Mouse (Mus musculus): ENCODE results near the gene Gpr180. TPM values are rescaled to one million over a fixed set of nuclear protein-coding genes. Genes with fewer than 3 reads are reported as not detected.
A peak's percentile ranks its signal among the peaks of the same experiment; 100 is the strongest.
"Not testable (repeated sequence)": the region's sequence is repeated elsewhere in the genome, so short reads cannot be mapped to it uniquely, and the experiment has no call there.

Gene Gpr180
- total and polyA plus RNA-seq, 3 experiments: 9.6 to 23.0 (median 21.1) TPM

DNA sequence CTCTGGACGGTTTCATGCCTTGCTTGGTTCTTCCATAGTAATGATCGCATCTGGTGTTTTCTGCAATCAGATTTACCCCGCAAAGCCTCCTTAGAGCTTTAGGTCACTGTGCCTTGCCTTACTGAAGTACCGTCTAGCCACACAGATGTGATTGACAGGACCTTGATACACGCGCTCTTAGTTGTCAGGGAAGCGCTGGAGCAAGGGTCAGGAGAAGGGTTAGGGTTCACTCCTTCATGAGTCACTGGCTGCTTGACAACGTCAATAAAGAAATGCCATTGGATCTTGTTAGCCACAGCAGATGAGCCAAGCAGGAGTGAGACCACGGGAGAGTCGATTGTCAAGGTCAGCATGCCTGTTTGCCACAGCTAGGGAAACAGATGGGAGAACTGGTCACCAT, 11.6 kb downstream of the Gpr180 start:
- ATAC-seq (ENCODE audit: extremely low read depth, insufficient number of reproducible peaks, low FRiP score, poor library complexity, severe bottlenecking) (no peak), DNase-seq (ENCODE audit: low spot score) (no peak)
- TF ChIP-seq TAL1 (conservative IDR thresholded peaks at IDR 0.05; ENCODE audit: low read depth, low read length) (no peak), CTCF (IDR thresholded peaks at IDR 0.05; ENCODE audit: low read depth, low read length) (no peak), GATA1 (IDR thresholded peaks at IDR 0.05; ENCODE audit: borderline replicate concordance, low read length) (no peak), POLR2AphosphoS5 (IDR thresholded peaks at IDR 0.05; ENCODE audit: insufficient replicate concordance, low read depth, low read length) (no peak), GATA2 (IDR thresholded peaks at IDR 0.05; ENCODE audit: borderline replicate concordance, low read depth, low read length) (no peak)
- Histone ChIP-seq H3K27me3 (ENCODE audit: insufficient read depth, low read length) (no peaks in the 10 kb centered on the region), H3K9me3 (replicated peaks) (no peaks in the 10 kb centered on the region), H3K4me3 (ENCODE audit: low read depth, low read length) (no peak overlapping the region), H3K36me3 (replicated peaks) (peaks cover 72% of the 10 kb centered on the region), H3K4me1 (ENCODE audit: insufficient read depth, low read depth, low read length) (no peaks in the 10 kb centered on the region)

DNA sequence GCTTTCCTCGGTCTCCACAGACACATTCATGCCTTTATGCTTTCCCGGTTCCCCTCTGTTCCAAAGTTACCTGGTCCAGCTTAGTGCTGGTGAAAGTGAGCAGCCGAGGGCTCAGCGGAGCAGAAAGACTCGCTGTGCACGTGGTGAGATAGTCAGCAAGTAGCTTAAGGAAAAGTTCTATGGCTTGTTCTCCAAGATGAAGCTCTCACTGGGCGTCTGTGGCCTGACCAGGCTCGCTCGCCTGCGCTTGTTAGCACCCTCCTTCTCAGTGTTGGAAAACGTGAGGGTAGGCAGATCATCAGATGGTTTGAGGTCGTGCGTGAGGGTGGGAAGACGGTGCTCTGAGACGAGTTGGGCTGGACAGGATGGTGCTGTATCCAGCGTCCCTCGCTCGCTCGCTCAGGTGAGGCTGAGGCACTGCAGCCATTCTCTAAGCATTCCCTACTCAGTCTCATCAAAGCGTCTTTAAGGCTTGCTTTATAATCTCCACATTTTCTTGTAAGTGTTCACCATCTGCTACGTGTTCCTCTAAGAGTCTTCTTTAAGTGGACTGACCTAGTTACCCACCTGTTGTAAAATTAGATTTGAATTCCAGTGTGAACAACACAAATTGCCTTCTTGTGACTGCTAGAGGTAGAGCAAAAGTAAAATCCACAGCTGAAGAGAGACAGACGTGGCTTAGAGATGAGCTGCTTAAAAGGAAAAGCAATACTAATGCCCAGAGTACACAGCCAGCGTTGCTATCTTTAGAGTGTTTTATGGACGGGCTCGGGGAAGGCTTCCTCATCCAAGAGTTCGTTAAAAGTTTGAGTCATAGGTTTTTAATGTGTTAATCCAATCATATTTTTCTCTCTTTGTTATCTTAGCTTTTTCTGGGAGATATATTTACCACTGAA, 13.9 kb downstream of the Gpr180 start:
- H3K27me3 ChIP-seq (ENCODE audit: insufficient read depth, low read length): no peaks in the 10 kb centered on the region
- H3K4me1 ChIP-seq (ENCODE audit: insufficient read depth, low read depth, low read length): no peaks in the 10 kb centered on the region
- no peak overlapping the region for H3K4me3 ChIP-seq (ENCODE audit: low read depth, low read length)
- DNase-seq (ENCODE audit: low spot score): no peak
- ATAC-seq (ENCODE audit: extremely low read depth, insufficient number of reproducible peaks, low FRiP score, poor library complexity, severe bottlenecking): no peak
- no peaks in the 10 kb centered on the region for H3K9me3 ChIP-seq (replicated peaks)
- H3K36me3 ChIP-seq (replicated peaks): peaks cover 84% of the 10 kb centered on the region
- TF ChIP-seq POLR2AphosphoS5 (IDR thresholded peaks at IDR 0.05; ENCODE audit: insufficient replicate concordance, low read depth, low read length): no peak
- no peak for TF ChIP-seq CTCF (IDR thresholded peaks at IDR 0.05; ENCODE audit: low read depth, low read length)

DNA sequence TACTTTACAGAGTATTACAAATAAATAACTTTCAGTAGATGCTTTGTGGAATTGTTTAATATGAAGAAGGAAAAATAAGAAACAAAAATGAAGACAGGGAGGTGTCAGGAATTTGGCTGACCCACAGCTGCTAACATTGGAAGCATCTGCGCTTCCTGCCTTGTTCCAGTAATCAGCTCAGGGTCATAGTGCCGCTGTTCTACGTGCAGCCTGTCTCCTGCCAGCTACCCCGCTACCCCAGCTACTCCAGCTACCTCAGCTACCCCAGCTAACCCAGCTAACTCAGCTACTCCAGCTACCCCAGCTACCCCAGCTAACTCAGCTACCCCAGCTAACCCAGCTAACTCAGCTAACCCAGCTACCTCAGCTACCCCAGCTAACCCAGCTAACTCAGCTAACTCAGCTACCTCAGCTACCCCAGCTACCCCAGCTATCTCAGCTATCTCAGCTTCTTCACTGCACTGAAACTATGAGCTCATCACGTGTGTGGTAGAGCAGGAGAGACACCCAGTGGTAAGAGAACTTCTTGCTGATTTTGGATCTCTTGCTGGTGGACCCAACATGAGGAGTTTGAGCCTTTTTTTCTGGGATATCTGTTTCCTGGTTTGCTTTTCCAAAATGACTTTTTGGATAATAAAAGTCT, 14.8 kb downstream of the Gpr180 start:
- ATAC-seq (ENCODE audit: extremely low read depth, insufficient number of reproducible peaks, low FRiP score, poor library complexity, severe bottlenecking): peak; percentile 69; the same call in 1 of the 2 replicates
- H3K4me1 ChIP-seq (ENCODE audit: insufficient read depth, low read depth, low read length): no peaks in the 10 kb centered on the region

DNA sequence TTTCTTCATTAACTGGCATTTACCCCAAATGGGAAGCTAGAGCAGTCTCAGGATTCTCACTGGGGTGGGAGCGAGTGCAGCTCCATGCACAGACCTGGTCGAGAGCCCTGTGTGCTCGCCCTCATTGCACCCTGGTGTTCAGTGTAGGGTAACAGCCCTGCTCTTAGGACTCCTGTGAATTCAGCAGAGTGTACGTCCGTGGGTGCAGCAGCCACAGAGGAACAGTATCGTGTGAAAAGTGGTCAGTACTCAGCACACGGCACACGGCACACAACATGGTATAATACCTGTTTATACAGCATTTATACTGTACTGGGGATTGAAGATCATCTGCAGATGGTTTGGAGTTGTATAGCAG, 15.3 kb downstream of the Gpr180 start:
- no peaks in the 10 kb centered on the region for H3K9me3 ChIP-seq (replicated peaks)
- DNase-seq (ENCODE audit: low spot score): no peak
- H3K4me3 ChIP-seq (ENCODE audit: low read depth, low read length): no peak overlapping the region
- H3K36me3 ChIP-seq (replicated peaks): peaks cover 82% of the 10 kb centered on the region
- no peaks in the 10 kb centered on the region for H3K27me3 ChIP-seq (ENCODE audit: insufficient read depth, low read length)
- TF ChIP-seq GATA2 (IDR thresholded peaks at IDR 0.05; ENCODE audit: borderline replicate concordance, low read depth, low read length) (no peak), GATA1 (IDR thresholded peaks at IDR 0.05; ENCODE audit: borderline replicate concordance, low read length) (no peak), POLR2AphosphoS5 (IDR thresholded peaks at IDR 0.05; ENCODE audit: insufficient replicate concordance, low read depth, low read length) (no peak), CTCF (IDR thresholded peaks at IDR 0.05; ENCODE audit: low read depth, low read length) (no peak), TAL1 (conservative IDR thresholded peaks at IDR 0.05; ENCODE audit: low read depth, low read length) (no peak)
- ATAC-seq (ENCODE audit: extremely low read depth, insufficient number of reproducible peaks, low FRiP score, poor library complexity, severe bottlenecking): no peak
- H3K4me1 ChIP-seq (ENCODE audit: insufficient read depth, low read depth, low read length): no peaks in the 10 kb centered on the region

More for the DNA sequence above, 14.8 kb downstream of the Gpr180 start:
- no peaks in the 10 kb centered on the region for H3K9me3 ChIP-seq (replicated peaks)
- H3K4me3 ChIP-seq (ENCODE audit: low read depth, low read length): no peak overlapping the region
- H3K27me3 ChIP-seq (ENCODE audit: insufficient read depth, low read length): no peaks in the 10 kb centered on the region
- no peak for DNase-seq (ENCODE audit: low spot score)
- H3K36me3 ChIP-seq (replicated peaks): peaks cover 85% of the 10 kb centered on the region
- TF ChIP-seq POLR2AphosphoS5 (IDR thresholded peaks at IDR 0.05; ENCODE audit: insufficient replicate concordance, low read depth, low read length): no peak
- no peak for TF ChIP-seq GATA2 (IDR thresholded peaks at IDR 0.05; ENCODE audit: borderline replicate concordance, low read depth, low read length)
- TF ChIP-seq TAL1 (conservative IDR thresholded peaks at IDR 0.05; ENCODE audit: low read depth, low read length): no peak
- no peak for TF ChIP-seq GATA1 (IDR thresholded peaks at IDR 0.05; ENCODE audit: borderline replicate concordance, low read length)
- no peak for TF ChIP-seq CTCF (IDR thresholded peaks at IDR 0.05; ENCODE audit: low read depth, low read length)

DNA sequence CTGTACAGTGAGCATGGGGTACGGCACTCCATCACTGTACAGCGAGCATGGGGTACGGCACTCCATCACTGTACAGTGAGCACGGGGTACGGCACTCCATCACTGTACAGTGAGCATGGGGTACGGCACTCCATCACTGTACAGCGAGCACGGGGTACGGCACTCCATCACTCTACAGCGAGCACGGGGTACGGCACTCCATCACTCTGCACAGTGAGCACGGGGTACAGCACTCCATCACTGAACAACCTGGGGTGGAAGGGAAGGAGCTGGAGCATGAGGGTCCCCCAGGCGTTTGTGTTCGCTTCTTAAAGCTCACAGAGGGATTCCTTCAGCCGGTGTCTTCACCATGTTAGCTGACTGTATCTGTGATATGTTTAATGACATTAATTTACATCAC, 19.1 kb downstream of the Gpr180 start:
- H3K4me3 ChIP-seq (ENCODE audit: low read depth, low read length); H3K9me3 ChIP-seq (replicated peaks); H3K4me1 ChIP-seq (ENCODE audit: insufficient read depth, low read depth, low read length); DNase-seq (ENCODE audit: low spot score); H3K27me3 ChIP-seq (ENCODE audit: insufficient read depth, low read length); ATAC-seq (ENCODE audit: extremely low read depth, insufficient number of reproducible peaks, low FRiP score, poor library complexity, severe bottlenecking): not testable (repeated sequence)
- peaks cover 86% of the 10 kb centered on the region for H3K36me3 ChIP-seq (replicated peaks)

DNA sequence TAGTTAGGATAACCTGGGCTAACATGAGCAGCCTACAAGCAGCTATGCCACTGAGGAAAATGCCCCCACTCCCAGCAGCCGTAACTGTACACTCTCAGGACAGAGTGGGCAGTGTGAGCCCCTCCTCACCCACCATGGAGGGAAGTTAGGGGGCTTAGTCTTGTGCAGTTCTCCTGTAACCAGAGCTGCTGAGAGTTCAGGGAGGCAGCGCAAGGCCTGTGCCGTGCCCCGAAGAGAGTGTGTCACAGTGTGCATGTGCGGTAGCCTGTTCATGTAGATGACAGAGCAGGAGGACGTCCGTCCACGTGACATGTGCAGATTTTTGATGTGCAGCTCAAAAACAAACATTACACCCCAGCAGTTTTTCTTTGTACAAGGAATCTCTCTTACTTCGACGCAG, 19.8 kb downstream of the Gpr180 start:
- Histone ChIP-seq H3K4me1 (ENCODE audit: insufficient read depth, low read depth, low read length) (peaks cover 7% of the 10 kb centered on the region; the same call in 1 of the 2 replicates), H3K9me3 (replicated peaks) (no peaks in the 10 kb centered on the region), H3K4me3 (ENCODE audit: low read depth, low read length) (no peak overlapping the region), H3K36me3 (replicated peaks) (peaks cover 88% of the 10 kb centered on the region), H3K27me3 (ENCODE audit: insufficient read depth, low read length) (no peaks in the 10 kb centered on the region)
- no peak for TF ChIP-seq GATA2 (IDR thresholded peaks at IDR 0.05; ENCODE audit: borderline replicate concordance, low read depth, low read length)
- TF ChIP-seq TAL1 (conservative IDR thresholded peaks at IDR 0.05; ENCODE audit: low read depth, low read length): no peak
- no peak for TF ChIP-seq POLR2AphosphoS5 (IDR thresholded peaks at IDR 0.05; ENCODE audit: insufficient replicate concordance, low read depth, low read length)
- TF ChIP-seq CTCF (IDR thresholded peaks at IDR 0.05; ENCODE audit: low read depth, low read length): no peak
- TF ChIP-seq GATA1 (IDR thresholded peaks at IDR 0.05; ENCODE audit: borderline replicate concordance, low read length): no peak
- DNase-seq (ENCODE audit: low spot score) (no peak), ATAC-seq (ENCODE audit: extremely low read depth, insufficient number of reproducible peaks, low FRiP score, poor library complexity, severe bottlenecking) (no peak)
